Mouse (Mus musculus) CH12.LX (cell line): ENCODE data around the gene Ccs. TPM values are rescaled to one million over a fixed set of nuclear protein-coding genes. Genes with fewer than 3 reads are reported as not detected.
"Not testable (repeated sequence)": the region's sequence is repeated elsewhere in the genome, so short reads cannot be mapped to it uniquely, and the experiment has no call there.

ENCODE experiments used
- DNase-seq: peaks from one replicate; pipeline ENCODE4 v3.0.0-alpha.2; 2013; ENCODE audit errors: extremely low read depth
- H3K27ac ChIP-seq: 2 replicates; pipeline ENCODE4 v1.5.1; 2012; ENCODE audit warnings: low read depth, mild to moderate bottlenecking, control low read depth, moderate library complexity; ENCODE audit not compliant: insufficient read depth
- H3K27me3 ChIP-seq: replicated peaks from 2 replicates; pipeline ENCODE3; 2012; ENCODE audit warnings: inconsistent platforms
- H3K36me3 ChIP-seq, 2 experiments: replicated peaks in 1 of 2; 2 replicates each; pipeline versions ENCODE3 to v1.6.1; 2012; ENCODE audit warnings: inconsistent platforms in 1 of 2, low read length in 1 of 2, mild to moderate bottlenecking in 1 of 2, mixed read lengths in 1 of 2, moderate library complexity in 1 of 2; ENCODE audit not compliant: control insufficient read depth in 1 of 2, insufficient read depth in 1 of 2
- H3K4me1 ChIP-seq, 2 experiments: 2 replicates each; pipeline ENCODE4 v1.6.1; 2012; ENCODE audit warnings: inconsistent platforms in 1 of 2, moderate library complexity in 1 of 2; ENCODE audit not compliant: insufficient read depth in 2 of 2, control insufficient read depth in 1 of 2
- H3K4me2 ChIP-seq: 2 replicates; pipeline ENCODE4 v1.6.1; 2012; ENCODE audit warnings: low read depth, mild to moderate bottlenecking, control low read depth; ENCODE audit not compliant: poor library complexity, insufficient read depth, severe bottlenecking
- H3K4me3 ChIP-seq, 3 experiments: fragments of 150-350 bp in 1 of 3; sonication (generic) in 1 of 3; replicated peaks in 1 of 3; 2 replicates each; pipeline versions ENCODE3 to v1.5.1; 2011 to 2012; ENCODE audit warnings: low read depth in 2 of 3, low read length in 2 of 3, mild to moderate bottlenecking in 2 of 3, moderate library complexity in 2 of 3, control low read depth in 1 of 3, improper control_type of control experiment in 1 of 3, inconsistent platforms in 1 of 3, mixed read lengths in 1 of 3; ENCODE audit not compliant: poor library complexity in 1 of 3
- H3K79me2 ChIP-seq: replicated peaks from 2 replicates; pipeline ENCODE4 v1.6.1; 2012; ENCODE audit warnings: mild to moderate bottlenecking, moderate library complexity; ENCODE audit not compliant: control insufficient read depth, poor library complexity, insufficient read depth, severe bottlenecking; ENCODE audit errors: extremely low read depth
- H3K9ac ChIP-seq: 2 replicates; pipeline ENCODE4 v1.6.1; 2012; ENCODE audit warnings: low read depth, mild to moderate bottlenecking, control low read depth, moderate library complexity; ENCODE audit not compliant: insufficient read depth
- H3K9me3 ChIP-seq: replicated peaks from 2 replicates; pipeline ENCODE3; 2012; ENCODE audit warnings: low read length, inconsistent platforms, mixed read lengths
- CHD1 ChIP-seq: IDR thresholded peaks from 2 replicates; pipeline ENCODE4 v1.6.1; 2012; ENCODE audit warnings: low read depth, low read length, improper control_type of control experiment, inconsistent platforms
- CHD2 ChIP-seq: IDR thresholded peaks from 2 replicates; pipeline ENCODE4 v1.6.1; 2011; ENCODE audit warnings: low read length, improper control_type of control experiment
- CTCF ChIP-seq, 2 experiments: IDR thresholded peaks in 1 of 2; conservative IDR thresholded peaks in 1 of 2; 2 replicates each; pipeline ENCODE4 v1.5.1; 2011 to 2012; ENCODE audit warnings: low read depth in 2 of 2, low read length in 2 of 2, improper control_type of control experiment in 1 of 2, inconsistent platforms in 1 of 2, mild to moderate bottlenecking in 1 of 2, moderate library complexity in 1 of 2
- EP300 ChIP-seq: IDR thresholded peaks from 2 replicates; pipeline ENCODE4 v1.6.1; 2011; ENCODE audit warnings: low read length, improper control_type of control experiment
- ETS1 ChIP-seq: conservative IDR thresholded peaks from 2 replicates; pipeline ENCODE4 v1.6.1; 2012; ENCODE audit warnings: low read depth, mild to moderate bottlenecking, inconsistent platforms, low read length, improper control_type of control experiment, moderate library complexity
- IRF4 ChIP-seq: IDR thresholded peaks from 2 replicates; pipeline ENCODE4 v1.6.1; 2014; ENCODE audit warnings: low read depth, mild to moderate bottlenecking, inconsistent platforms, low read length, improper control_type of control experiment
- JUN ChIP-seq: IDR thresholded peaks from 2 replicates; pipeline ENCODE4 v1.6.1; 2011; ENCODE audit warnings: low read depth, mild to moderate bottlenecking, low read length, improper control_type of control experiment, moderate library complexity; ENCODE audit not compliant: insufficient read depth
- JUND ChIP-seq: conservative IDR thresholded peaks from 2 replicates; pipeline ENCODE4 v1.6.1; 2011; ENCODE audit warnings: low read depth, low read length, improper control_type of control experiment
- KAT2A ChIP-seq: IDR thresholded peaks from 2 replicates; pipeline ENCODE4 v1.6.1; 2012; ENCODE audit warnings: low read length, improper control_type of control experiment, inconsistent platforms; ENCODE audit not compliant: insufficient replicate concordance
- MAZ ChIP-seq: IDR thresholded peaks from 2 replicates; pipeline ENCODE4 v1.6.1; 2012; ENCODE audit warnings: low read depth, mild to moderate bottlenecking, inconsistent platforms, low read length, improper control_type of control experiment, moderate library complexity
- NELFE ChIP-seq: IDR thresholded peaks from 2 replicates; pipeline ENCODE4 v1.6.1; 2011; ENCODE audit warnings: low read depth, low read length, improper control_type of control experiment
- NRF1 ChIP-seq: IDR thresholded peaks from 2 replicates; pipeline ENCODE4 v1.6.1; 2014; ENCODE audit warnings: low read depth, mild to moderate bottlenecking, inconsistent platforms, low read length, improper control_type of control experiment, moderate library complexity
- PAX5 ChIP-seq: IDR thresholded peaks from 2 replicates; pipeline ENCODE4 v1.6.1; 2012; ENCODE audit warnings: low read length, inconsistent platforms, mixed read lengths
- POLR2AphosphoS2 ChIP-seq: IDR thresholded peaks from 2 replicates; pipeline ENCODE4 v1.6.1; 2011; ENCODE audit warnings: low read depth, low read length, improper control_type of control experiment
- RAD21 ChIP-seq: IDR thresholded peaks from 2 replicates; pipeline ENCODE4 v1.6.1; 2011; ENCODE audit warnings: low read depth, mild to moderate bottlenecking, low read length, improper control_type of control experiment, moderate library complexity
- SIN3A ChIP-seq: IDR thresholded peaks from 2 replicates; pipeline ENCODE4 v1.6.1; 2012; ENCODE audit warnings: low read length, improper control_type of control experiment, inconsistent platforms
- TBP ChIP-seq: conservative IDR thresholded peaks from 2 replicates; pipeline ENCODE4 v1.6.1; 2011; ENCODE audit warnings: low read depth, low read length, improper control_type of control experiment
- TCF12 ChIP-seq: IDR thresholded peaks from 2 replicates; pipeline ENCODE4 v1.6.1; 2014; ENCODE audit warnings: low read depth, mild to moderate bottlenecking, inconsistent platforms, low read length, improper control_type of control experiment
- UBTF ChIP-seq: IDR thresholded peaks from 2 replicates; pipeline ENCODE4 v1.6.1; 2012; ENCODE audit warnings: low read depth, mild to moderate bottlenecking, inconsistent platforms, low read length, improper control_type of control experiment, moderate library complexity
- USF2 ChIP-seq: conservative IDR thresholded peaks from 2 replicates; pipeline ENCODE4 v1.6.1; 2011; ENCODE audit warnings: low read depth, low read length, improper control_type of control experiment
- ZKSCAN1 ChIP-seq: IDR thresholded peaks from 2 replicates; pipeline ENCODE4 v1.6.1; 2012; ENCODE audit warnings: low read depth, inconsistent platforms, low read length, improper control_type of control experiment, borderline replicate concordance
- ZMIZ1 ChIP-seq: IDR thresholded peaks from 2 replicates; pipeline ENCODE4 v1.6.1; 2012; ENCODE audit warnings: low read depth, mild to moderate bottlenecking, inconsistent platforms, low read length, improper control_type of control experiment
- dilution Hi-C: fragments of 300-500 bp; cut with MboI; formaldehyde crosslinking; loops from 2 replicates; pipeline ENCODE4 v1.14.3; 2020; ENCODE audit warnings: low sequenced_read_pairs; ENCODE audit not compliant: extremely low pct_unique_long_range_greater_than_20kb, extremely low pct_ligation_motif_present
- in situ Hi-C: fragments of 300-500 bp; cut with MboI; formaldehyde crosslinking; loops from 3 replicates; pipeline ENCODE4 v1.14.3; 2019; ENCODE audit warnings: low sequenced_read_pairs, low pct_ligation_motif_present, low pct_unique_long_range_greater_than_20kb, mixed read lengths
- polyA plus RNA-seq: library from polyadenylated mRNA; unstranded; fragments of >175 nt; gene quantifications from 2 replicates; pipeline ENCODE4 v1.2.1, GENCODE M21; 2012; ENCODE audit warnings: low read depth; ENCODE audit not compliant: insufficient read length
- total RNA-seq, 2 experiments: library from RNA; depleted of rRNA; stranded (reverse); fragments of 300-350 nt in 1 of 2; fragments of >200 nt in 1 of 2; gene quantifications; 2 replicates each; pipeline ENCODE4 v1.2.3; 2012 to 2014

Gene Ccs
- total and polyA plus RNA-seq, 3 experiments = 25.6 to 42.1 (median 32.0) TPM

- Histone ChIP-seq H3K4me1 (peaks cover 4 to 14% of the 10 kb centered on the region in 2 experiments; a peak in 3 of 4 replicates), H3K4me2 (peak overlapping the region; percentile 79), H3K4me3 (peak overlapping the region; percentile 66 to 88 (median 75)), H3K9ac (peak overlapping the region; percentile 86), H3K79me2 (peaks cover 38% of the 10 kb centered on the region)
- H3K36me3 ChIP-seq, H3K27ac ChIP-seq, dilution Hi-C loops, H3K27me3 ChIP-seq, H3K9me3 ChIP-seq, in situ Hi-C loops: not testable (repeated sequence)
- TF ChIP-seq CTCF (conservative IDR thresholded peaks at IDR 0.05 in 1 of 2, IDR thresholded peaks at IDR 0.05 in 1 of 2; ENCODE audit: low read depth in 2 of 2, low read length in 2 of 2) = peak in 1 of 2 experiments; percentile 30; a peak in 1 of 4 replicates
- DNase-seq = peak; percentile 36
Observed at GRCm38 (mm10) chr19:4812334-4812949, 26.7 kb downstream of the Ccs start.

- Histone ChIP-seq H3K79me2 (peaks cover 44% of the 10 kb centered on the region), H3K4me1 (peaks cover 4 to 18% of the 10 kb centered on the region in 2 experiments; a peak in 3 of 4 replicates), H3K27me3 (no peaks in the 10 kb centered on the region), H3K9ac (peak overlapping the region; percentile 86), H3K9me3 (peaks cover 7% of the 10 kb centered on the region)
- DNase-seq = no peak
- dilution Hi-C loops = no loop called here
- no peak for TF ChIP-seq RAD21
- peak; percentile 18; the same call in 1 of the 2 replicates for TF ChIP-seq TBP
- 0 out of 2 replicates have a peak, but pooled peaks have one; percentile 4 for TF ChIP-seq KAT2A
- peak; percentile 49 for TF ChIP-seq SIN3A
- TF ChIP-seq, all 38 proteins: peak for 3
- Histone ChIP-seq H3K36me3 (peaks cover 0 to 11% of the 10 kb centered on the region in 2 experiments), H3K27ac (peak overlapping the region; percentile 69), H3K4me3 (peak overlapping the region; percentile 66 to 88 (median 75)), H3K4me2 (peak overlapping the region; percentile 79)
- in situ Hi-C loops = no loop called here
Observed at GRCm38 (mm10) chr19:4811909-4812242, 27.3 kb downstream of the Ccs start.

- peak within 1 kb of the TSS; percentile 74 to 88 (median 88) for H3K4me3 ChIP-seq
- H3K27ac ChIP-seq = peak within 1 kb of the TSS; percentile 84
- H3K36me3 ChIP-seq = peaks cover 0 to 15% of the 10 kb centered on the region in 2 experiments
- dilution Hi-C loops (no loop called here), in situ Hi-C loops (no loop called here)
- peaks cover 50% of the 10 kb centered on the region for H3K79me2 ChIP-seq
- H3K27me3 ChIP-seq = no peaks in the 10 kb centered on the region
- H3K4me1 ChIP-seq = peaks cover 4 to 24% of the 10 kb centered on the region in 2 experiments; a peak in 3 of 4 replicates
- peak; percentile 99 for DNase-seq
- peaks cover 7% of the 10 kb centered on the region for H3K9me3 ChIP-seq
- peak within 1 kb of the TSS; percentile 86 for H3K9ac ChIP-seq
- H3K4me2 ChIP-seq = peak within 1 kb of the TSS; percentile 92
- TF ChIP-seq IRF4 (no peak; the same call in 1 of the 2 replicates), JUND (no peak), JUN (no peak), MAZ (peak; percentile 73; the same call in 1 of the 2 replicates), CHD2 (peak; percentile 87), TCF12 (peak; percentile 88), EP300 (no peak), ETS1 (no peak), PAX5 (no peak), NRF1 (peak; percentile 89), ZMIZ1 (peak; percentile 96), RAD21 (no peak), TBP (peak; percentile 74; the same call in 1 of the 2 replicates), USF2 (no peak), NELFE (peak; percentile 99), CHD1 (no peak), ZKSCAN1 (no peak), UBTF (peak; percentile 92), POLR2AphosphoS2 (peak; percentile 98)
Observed at GRCm38 (mm10) chr19:4811063-4811908, 27.8 kb downstream of the Ccs start, which contains the start of the genes Gm21992 and Rbm14. Gene Gm21992, minus strand, starts transcription at chr19:4811612. Gene Rbm14, minus strand, starts transcription at chr19:4811634.
